Mouse (Mus musculus) embryonic facial prominence, embryonic 15.5 days (tissue): ENCODE measurements around the gene Mthfsd. TPM values are rescaled to one million over a fixed set of nuclear protein-coding genes. Genes with fewer than 3 reads are reported as not detected.
A peak's percentile ranks its signal among the peaks of the same experiment; 100 is the strongest.

Experiments used
- ATAC-seq: fragments of 200-750 bp; cut with Nextera tagmentation; 2 replicates; pipeline ENCODE4 v1.8.0; 2017; ENCODE audit warnings: low read depth, moderate TSS enrichment; ENCODE audit not compliant: insufficient number of reproducible peaks, low FRiP score, low TSS enrichment
- H3K27ac ChIP-seq: fragments of 300-500 bp; sonication (generic); replicated peaks from 2 replicates; pipeline ENCODE4 v1.5.1; 2015; ENCODE audit warnings: mild to moderate bottlenecking, inconsistent platforms
- H3K27me3 ChIP-seq: fragments of 300-500 bp; sonication (generic); 2 replicates; pipeline ENCODE4 v1.6.1; 2015; ENCODE audit warnings: inconsistent platforms
- H3K36me3 ChIP-seq: fragments of 300-500 bp; sonication (generic); 2 replicates; pipeline ENCODE4 v1.6.1; 2015; ENCODE audit warnings: mild to moderate bottlenecking, inconsistent platforms
- H3K4me1 ChIP-seq: fragments of 300-500 bp; sonication (generic); 2 replicates; pipeline ENCODE4 v1.6.1; 2015; ENCODE audit warnings: inconsistent platforms
- H3K4me2 ChIP-seq: fragments of 300-500 bp; sonication (generic); replicated peaks from 2 replicates; pipeline ENCODE4 v1.6.1; 2015; ENCODE audit warnings: mild to moderate bottlenecking, inconsistent platforms
- H3K4me3 ChIP-seq: fragments of 300-500 bp; sonication (generic); replicated peaks from 2 replicates; pipeline ENCODE4 v1.5.1; 2015; ENCODE audit warnings: mild to moderate bottlenecking, inconsistent platforms
- H3K9ac ChIP-seq: fragments of 300-500 bp; sonication (generic); 2 replicates; pipeline ENCODE4 v1.6.1; 2015; ENCODE audit warnings: inconsistent platforms
- H3K9me3 ChIP-seq: fragments of 300-500 bp; sonication (generic); replicated peaks from 2 replicates; pipeline ENCODE4 v1.6.1; 2016; ENCODE audit warnings: inconsistent platforms
- WGBS: fragments of 180-500 bp; shearing (Covaris S2); methylation state at CpG from one replicate; pipeline ENCODE4 v1.1.7; 2015; 5-methylcytosine and 5-hydroxymethylcytosine counted together
- polyA plus RNA-seq: library from polyadenylated mRNA; unstranded; fragments of >200 nt; fragmentation: Nextera tagmentation; extraction: Ambion mirVana; gene quantifications from 2 replicates; pipeline ENCODE4 v1.2.1, GENCODE M21; 2015

Gene Mthfsd
- polyA plus RNA-seq, 1 experiment from 2014 or later: 58.2 TPM

DNA sequence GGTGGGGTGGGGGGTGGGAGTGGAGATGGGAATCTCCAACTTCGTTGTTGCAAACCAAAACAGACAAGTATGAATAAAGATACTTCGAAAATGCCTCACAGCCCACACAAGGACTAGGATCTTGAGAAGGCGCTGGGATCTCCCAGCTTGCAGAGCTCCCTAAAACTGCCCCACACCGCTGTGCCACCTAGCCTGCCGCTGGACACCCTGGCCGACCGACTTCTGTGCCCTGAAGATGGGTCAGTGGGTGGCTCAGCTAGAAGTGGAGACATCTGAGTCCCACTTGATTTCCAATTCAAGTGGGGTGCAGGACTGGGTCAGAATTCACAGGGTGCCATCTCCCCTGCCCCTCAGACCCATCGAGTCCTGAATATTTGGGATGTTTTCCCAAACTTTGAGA is 13.5 kb upstream of the Mthfsd start:
- Histone ChIP-seq H3K4me2 (no peak overlapping the region), H3K27me3 (peaks cover 99% of the 10 kb centered on the region), H3K9ac (no peak overlapping the region), H3K4me3 (no peak overlapping the region), H3K9me3 (no peaks in the 10 kb centered on the region), H3K27ac (no peak overlapping the region), H3K36me3 (no peaks in the 10 kb centered on the region), H3K4me1 (peaks cover 32% of the 10 kb centered on the region)
- 24% methylated on average over 8 of the region's 8 CpGs for WGBS
- no peak for ATAC-seq

DNA sequence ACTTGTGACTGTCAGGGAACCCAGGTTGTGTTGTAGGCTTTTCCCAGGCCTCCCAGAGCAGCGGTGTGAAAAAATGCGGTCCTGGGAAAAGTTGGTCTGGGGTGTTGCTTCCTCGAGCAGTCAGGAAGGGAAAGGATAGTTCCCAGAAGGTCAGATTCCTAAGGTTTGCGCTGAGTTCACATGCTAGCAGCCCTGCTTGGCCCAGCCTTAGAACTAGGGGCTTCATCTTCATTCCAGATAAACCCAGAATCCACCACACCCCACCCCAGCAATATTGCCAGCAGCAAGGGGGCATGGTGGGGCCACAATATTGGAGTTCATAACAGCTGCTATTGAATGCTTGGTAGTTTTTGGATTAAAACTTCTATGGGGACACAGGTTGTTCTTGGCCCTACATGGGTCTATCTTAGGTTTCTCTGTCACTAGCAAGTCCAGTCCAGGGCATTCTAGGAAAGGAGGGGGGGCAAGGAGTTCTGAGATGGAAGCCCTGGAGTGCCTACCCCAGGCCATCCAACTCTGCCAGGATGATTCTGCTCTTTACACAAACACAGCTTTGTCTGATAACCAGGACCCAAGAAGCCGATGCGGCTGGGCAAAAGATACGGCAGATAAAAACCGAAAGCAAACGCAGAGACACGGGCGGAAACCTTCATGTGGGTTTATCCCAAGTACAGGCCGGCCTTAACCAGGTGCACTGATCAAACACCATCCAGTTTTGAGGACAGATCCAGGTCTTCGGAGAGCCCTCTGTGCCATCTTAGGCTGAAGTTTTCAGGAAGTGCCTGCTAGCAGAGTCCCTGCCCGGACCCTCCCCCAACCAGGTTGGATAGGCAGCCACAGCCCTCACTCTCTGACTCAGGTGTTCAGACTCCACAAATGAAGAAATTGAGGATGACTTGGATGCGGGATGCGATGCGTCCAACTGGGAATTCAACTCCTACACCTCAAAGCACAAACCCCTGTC is 12.5 kb upstream of the Mthfsd start:
- Histone ChIP-seq H3K4me2 (0 out of 2 replicates have a peak overlapping the region, but pooled peaks have one; percentile 12), H3K4me1 (peaks cover 33% of the 10 kb centered on the region), H3K9me3 (no peaks in the 10 kb centered on the region), H3K36me3 (no peaks in the 10 kb centered on the region), H3K9ac (no peak overlapping the region), H3K27ac (no peak overlapping the region), H3K4me3 (no peak overlapping the region; the same call in 1 of the 2 replicates), H3K27me3 (peaks cover 97% of the 10 kb centered on the region)
- 20% methylated on average over 17 of the region's 17 CpGs for WGBS
- ATAC-seq: no peak

DNA sequence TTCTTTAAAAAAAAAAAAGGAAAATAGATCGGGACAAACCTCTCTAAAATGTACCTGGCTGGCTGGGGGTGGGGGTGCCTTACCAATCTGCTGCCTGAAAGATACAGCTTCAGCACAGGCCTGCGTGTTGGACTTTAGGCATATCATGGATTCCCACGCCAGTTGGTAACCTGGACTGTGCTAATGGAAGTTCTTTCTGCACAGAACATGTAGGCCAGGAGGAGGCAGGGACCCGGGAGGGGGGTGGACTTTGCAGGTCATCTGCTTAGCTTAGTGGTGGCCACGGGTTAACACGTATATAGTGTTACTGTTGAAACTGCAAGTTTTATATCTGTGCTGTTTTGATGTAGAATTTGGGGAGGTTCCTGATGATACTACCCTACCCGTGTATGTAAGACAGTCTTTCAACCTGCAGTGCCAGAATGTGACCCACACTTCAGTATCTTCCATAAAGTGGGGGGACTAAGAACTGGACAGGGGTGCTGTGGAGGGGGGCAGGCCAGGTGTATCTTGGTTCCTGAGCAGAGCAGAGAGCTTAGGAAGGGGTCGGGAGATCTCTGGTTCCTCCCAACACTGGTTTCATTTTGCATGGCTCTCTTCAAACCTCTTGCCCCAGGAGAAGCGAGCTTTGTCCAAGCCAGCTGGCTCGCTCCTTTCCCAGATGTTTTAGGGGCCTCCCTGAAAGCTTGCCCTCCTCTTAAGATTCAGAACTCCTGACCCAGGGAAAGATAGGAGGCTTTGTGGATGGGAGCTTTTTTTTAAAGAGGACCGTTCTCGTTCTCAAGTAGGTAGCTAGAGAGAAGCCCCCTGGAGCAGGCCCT is 11.7 kb upstream of the Mthfsd start:
- Histone ChIP-seq H3K36me3 (no peaks in the 10 kb centered on the region), H3K27me3 (peaks cover 97% of the 10 kb centered on the region), H3K4me2 (peak overlapping the region; percentile 12; the same call in 1 of the 2 replicates), H3K4me3 (peak overlapping the region; percentile 47), H3K9me3 (no peaks in the 10 kb centered on the region), H3K9ac (peak overlapping the region; percentile 9; the same call in 1 of the 2 replicates), H3K4me1 (peaks cover 27% of the 10 kb centered on the region), H3K27ac (no peak overlapping the region)
- ATAC-seq: no peak
- WGBS: 22% methylated on average over 12 of the region's 12 CpGs

DNA sequence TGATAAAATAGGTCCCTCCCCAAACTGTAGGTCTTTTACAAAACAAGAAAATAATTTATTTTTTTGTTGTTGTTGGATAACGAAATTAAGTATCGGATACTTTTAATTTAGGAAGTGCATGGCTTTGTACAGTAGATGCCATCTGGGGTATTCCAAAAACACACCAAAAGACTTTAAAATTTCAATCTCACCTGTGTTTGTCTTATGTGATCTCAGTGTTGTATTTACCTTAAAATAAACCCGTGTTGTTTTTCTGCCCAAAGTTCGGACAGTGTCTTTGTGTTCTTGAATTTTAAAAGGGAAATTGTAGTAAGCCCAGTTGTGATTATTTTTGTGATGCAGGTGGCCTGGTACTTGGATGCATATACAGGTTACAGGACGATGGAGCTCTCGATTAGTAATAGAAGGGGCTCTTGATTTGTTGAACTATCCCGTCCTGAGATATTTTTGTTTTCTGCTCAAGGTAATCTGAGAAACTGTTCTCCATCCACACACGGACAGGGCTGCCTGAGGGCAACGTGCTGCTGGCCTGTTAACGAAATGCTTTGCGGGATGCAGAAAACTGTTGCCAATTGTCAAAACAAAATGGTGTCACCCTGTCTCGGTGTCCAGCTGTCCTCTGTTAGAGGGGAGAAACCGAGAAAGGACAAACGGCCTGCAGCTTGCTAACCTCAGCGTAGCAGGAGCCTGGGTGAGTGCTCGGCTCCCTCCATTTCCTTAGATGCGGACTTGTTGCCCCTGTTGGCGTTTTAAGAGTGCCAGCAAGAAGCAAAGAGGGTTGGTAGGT is 10.6 kb upstream of the Mthfsd start:
- Histone ChIP-seq H3K36me3 (no peaks in the 10 kb centered on the region), H3K27me3 (peaks cover 98% of the 10 kb centered on the region), H3K4me1 (peaks cover 24% of the 10 kb centered on the region), H3K4me2 (peak overlapping the region; percentile 22), H3K27ac (no peak overlapping the region), H3K9me3 (no peaks in the 10 kb centered on the region), H3K4me3 (peak overlapping the region; percentile 47), H3K9ac (no peak overlapping the region)
- 9% methylated on average over 18 of the region's 18 CpGs for WGBS
- ATAC-seq: no peak

DNA sequence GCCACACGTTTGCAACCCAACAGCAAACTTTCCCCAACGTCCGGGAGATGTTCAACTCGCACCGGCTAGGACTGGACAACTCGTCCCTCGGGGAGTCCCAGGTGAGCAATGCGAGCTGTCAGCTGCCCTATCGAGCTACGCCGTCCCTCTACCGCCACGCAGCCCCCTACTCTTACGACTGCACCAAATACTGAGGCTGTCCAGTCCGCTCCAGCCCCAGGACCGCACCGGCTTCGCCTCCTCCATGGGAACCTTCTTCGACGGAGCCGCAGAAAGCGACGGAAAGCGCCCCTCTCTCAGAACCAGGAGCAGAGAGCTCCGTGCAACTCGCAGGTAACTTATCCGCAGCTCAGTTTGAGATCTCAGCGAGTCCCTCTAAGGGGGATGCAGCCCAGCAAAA is 9.7 kb upstream of the Mthfsd start:
- Histone ChIP-seq H3K4me1 (peaks cover 31% of the 10 kb centered on the region), H3K4me2 (peak overlapping the region; percentile 79), H3K4me3 (peak overlapping the region; percentile 47), H3K36me3 (no peaks in the 10 kb centered on the region), H3K9ac (0 out of 2 replicates have a peak overlapping the region, but pooled peaks have one; percentile 26), H3K27me3 (peaks cover 93% of the 10 kb centered on the region), H3K27ac (no peak overlapping the region), H3K9me3 (no peaks in the 10 kb centered on the region)
- 1% methylated on average over 28 of the region's 28 CpGs for WGBS
- ATAC-seq: no peak

DNA sequence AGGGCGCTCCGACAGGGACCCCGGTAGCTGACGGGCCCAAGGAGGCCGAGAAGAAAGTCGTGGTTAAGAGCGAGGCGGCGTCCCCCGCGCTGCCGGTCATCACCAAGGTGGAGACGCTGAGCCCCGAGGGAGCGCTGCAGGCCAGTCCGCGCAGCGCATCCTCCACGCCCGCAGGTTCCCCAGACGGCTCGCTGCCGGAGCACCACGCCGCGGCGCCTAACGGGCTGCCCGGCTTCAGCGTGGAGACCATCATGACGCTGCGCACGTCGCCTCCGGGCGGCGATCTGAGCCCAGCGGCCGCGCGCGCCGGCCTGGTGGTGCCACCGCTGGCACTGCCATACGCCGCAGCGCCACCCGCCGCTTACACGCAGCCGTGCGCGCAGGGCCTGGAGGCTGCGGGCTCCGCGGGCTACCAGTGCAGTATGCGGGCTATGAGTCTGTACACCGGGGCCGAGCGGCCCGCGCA is 9.0 kb upstream of the Mthfsd start:
- 0 out of 2 replicates have a peak, but pooled peaks have one; percentile 8 for ATAC-seq
- Histone ChIP-seq H3K4me1 (peaks cover 31% of the 10 kb centered on the region), H3K9me3 (no peaks in the 10 kb centered on the region), H3K36me3 (no peaks in the 10 kb centered on the region), H3K27me3 (peaks cover 91% of the 10 kb centered on the region), H3K27ac (no peak overlapping the region), H3K9ac (peak overlapping the region; percentile 26; the same call in 1 of the 2 replicates), H3K4me3 (peak overlapping the region; percentile 47), H3K4me2 (peak overlapping the region; percentile 79)
- under 1% methylated on average over 62 of the region's 62 CpGs for WGBS

DNA sequence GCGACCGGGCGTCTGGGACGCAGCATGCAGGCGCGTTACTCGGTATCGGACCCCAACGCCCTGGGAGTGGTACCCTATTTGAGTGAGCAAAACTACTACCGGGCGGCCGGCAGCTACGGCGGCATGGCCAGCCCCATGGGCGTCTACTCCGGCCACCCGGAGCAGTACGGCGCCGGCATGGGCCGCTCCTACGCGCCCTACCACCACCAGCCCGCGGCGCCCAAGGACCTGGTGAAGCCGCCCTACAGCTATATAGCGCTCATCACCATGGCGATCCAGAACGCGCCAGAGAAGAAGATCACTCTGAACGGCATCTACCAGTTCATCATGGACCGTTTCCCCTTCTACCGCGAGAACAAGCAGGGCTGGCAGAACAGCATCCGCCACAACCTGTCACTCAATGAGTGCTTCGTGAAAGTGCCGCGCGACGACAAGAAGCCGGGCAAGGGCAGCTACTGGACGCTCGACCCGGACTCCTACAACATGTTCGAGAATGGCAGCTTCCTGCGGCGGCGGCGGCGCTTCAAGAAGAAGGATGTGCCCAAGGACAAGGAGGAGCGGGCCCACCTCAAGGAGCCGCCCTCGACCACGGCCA is 8.5 kb upstream of the Mthfsd start:
- H3K9ac ChIP-seq: peak overlapping the region; percentile 42
- ATAC-seq: 0 out of 2 replicates have a peak, but pooled peaks have one; percentile 48
- under 1% methylated on average over 55 of the region's 55 CpGs for WGBS
- peak overlapping the region; percentile 44 for H3K27ac ChIP-seq
- no peaks in the 10 kb centered on the region for H3K9me3 ChIP-seq
- H3K27me3 ChIP-seq: peaks cover 89% of the 10 kb centered on the region
- H3K36me3 ChIP-seq: no peaks in the 10 kb centered on the region
- H3K4me1 ChIP-seq: peaks cover 31% of the 10 kb centered on the region
- peak overlapping the region; percentile 47 for H3K4me3 ChIP-seq
- H3K4me2 ChIP-seq: peak overlapping the region; percentile 79

DNA sequence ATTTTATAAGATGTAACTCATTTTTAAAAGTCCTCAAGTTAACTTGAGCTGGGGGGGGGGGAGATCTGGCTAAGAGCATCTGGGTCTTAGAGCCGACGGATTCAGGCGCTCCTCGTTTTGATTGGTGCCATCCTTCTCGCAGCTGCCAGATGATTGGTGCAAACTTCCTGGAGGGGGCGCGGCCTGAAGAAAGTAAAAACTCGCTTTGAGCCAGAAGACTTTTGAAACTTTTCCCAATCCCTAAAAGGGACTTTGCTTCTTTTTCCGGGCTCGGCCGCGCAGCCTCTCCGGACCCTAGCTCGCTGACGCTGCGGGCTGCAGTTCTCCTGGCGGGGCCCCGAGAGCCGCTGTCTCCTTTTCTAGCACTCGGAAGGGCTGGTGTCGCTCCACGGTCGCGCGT is 7.8 kb upstream of the Mthfsd start, which contains the start of gene Foxc2:
TSS of gene Foxc2 (plus strand) at position 224 of the 400 bp plus-strand sequence.
- peak within 1 kb of the TSS; percentile 47 for H3K4me3 ChIP-seq
- H3K27me3 ChIP-seq: peaks cover 81% of the 10 kb centered on the region
- H3K4me2 ChIP-seq: peak within 1 kb of the TSS; percentile 79
- peak; percentile 74 for ATAC-seq
- H3K9ac ChIP-seq: peak within 1 kb of the TSS; percentile 42
- no peaks in the 10 kb centered on the region for H3K36me3 ChIP-seq
- peak within 1 kb of the TSS; percentile 44 for H3K27ac ChIP-seq
- WGBS: 0% methylated on average over 25 of the region's 25 CpGs
- H3K9me3 ChIP-seq: no peaks in the 10 kb centered on the region
- peaks cover 31% of the 10 kb centered on the region for H3K4me1 ChIP-seq

DNA sequence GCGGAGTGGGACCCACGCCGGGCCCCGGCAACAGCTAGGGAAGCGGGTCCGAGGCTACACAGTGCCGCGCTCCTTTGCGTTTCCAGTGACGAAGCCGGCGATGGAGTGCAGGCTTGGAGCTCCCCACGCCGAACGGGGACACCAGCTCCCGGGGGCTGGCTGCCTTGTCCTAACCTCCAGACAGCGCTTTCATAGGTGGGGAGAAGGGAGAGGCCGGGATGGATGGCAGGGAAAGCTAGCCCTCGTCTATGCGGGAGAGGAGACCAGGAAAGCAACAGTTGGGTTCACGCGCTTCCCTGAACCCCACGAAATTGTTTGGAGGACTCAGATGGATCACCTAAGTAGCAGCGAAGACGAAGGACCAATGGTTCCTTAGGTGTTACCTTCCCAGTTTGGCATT is 6.9 kb upstream of the Mthfsd start:
- H3K36me3 ChIP-seq: no peaks in the 10 kb centered on the region
- H3K9ac ChIP-seq: no peak overlapping the region
- H3K27me3 ChIP-seq: peaks cover 73% of the 10 kb centered on the region
- no peak overlapping the region for H3K4me2 ChIP-seq
- 0 out of 2 replicates have a peak overlapping the region, but pooled peaks have one; percentile 1 for H3K4me3 ChIP-seq
- 2% methylated on average over 25 of the region's 25 CpGs for WGBS
- peaks cover 31% of the 10 kb centered on the region for H3K4me1 ChIP-seq
- ATAC-seq: no peak
- no peak overlapping the region for H3K27ac ChIP-seq
- no peaks in the 10 kb centered on the region for H3K9me3 ChIP-seq

DNA sequence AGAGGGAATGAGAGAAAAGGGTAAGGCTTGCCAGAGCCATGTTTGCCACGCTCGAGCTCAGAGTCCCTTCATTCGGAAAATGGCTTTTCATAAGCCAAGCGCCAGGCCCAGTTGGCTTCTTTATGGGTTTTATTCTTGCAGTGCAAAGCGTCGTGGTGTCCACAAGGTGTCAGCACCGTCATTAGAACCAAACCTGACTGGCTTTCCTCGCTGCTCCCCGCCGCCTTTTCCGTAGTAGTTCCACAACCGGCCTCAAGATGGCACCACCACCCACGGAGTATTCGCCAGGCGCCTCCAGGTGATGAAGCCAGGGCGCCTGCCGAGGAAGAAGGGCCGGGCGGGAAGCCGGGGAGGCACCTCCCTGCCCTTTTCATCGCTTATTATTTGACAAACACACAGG is 5.1 kb upstream of the Mthfsd start:
- H3K9me3 ChIP-seq: no peaks in the 10 kb centered on the region
- no peaks in the 10 kb centered on the region for H3K36me3 ChIP-seq
- no peak for ATAC-seq
- H3K27ac ChIP-seq: no peak overlapping the region
- H3K9ac ChIP-seq: no peak overlapping the region
- H3K27me3 ChIP-seq: peaks cover 54% of the 10 kb centered on the region
- H3K4me1 ChIP-seq: peaks cover 36% of the 10 kb centered on the region
- WGBS: 1% methylated on average over 21 of the region's 21 CpGs
- no peak overlapping the region for H3K4me3 ChIP-seq
- no peak overlapping the region for H3K4me2 ChIP-seq
